Mouse (Mus musculus) Patski (cell line): ENCODE measurements at regions not wholly inside any gene's neighbourhood (a gene's known extent, or its start where the extent isn't known, plus 50 kb on each side); places are given as distances from the start of the nearest gene placed in this dataset.

Source experiments
- ATAC-seq: fragments of 100-300 bp; one replicate; pipeline ENCODE4 v1.8.0; 2021
- CTCF ChIA-PET: fragments of 350-600 bp; sonication (Branson Sonifier 250); formaldehyde crosslinking; loops from one replicate; lab custom pipeline; 2022; ENCODE audit warnings: inconsistent platforms; lab: Charles Lee
- POLR2A ChIA-PET: fragments of 350-600 bp; sonication (Branson Sonifier 250); formaldehyde crosslinking; loops from one replicate; lab custom pipeline; 2022; ENCODE audit warnings: antibody characterized with exemption, inconsistent platforms; lab: Charles Lee
- DNase-seq: peaks from one replicate; pipeline ENCODE4 v3.0.0-alpha.2; 2011; ENCODE audit warnings: low read depth, low spot score
- H3K27me3 ChIP-seq: fragments of 371-371 bp; one replicate; pipeline ENCODE4 v1.5.1; 2021
- CTCF ChIP-seq: fragments of 100-300 bp; IDR thresholded peaks from one replicate; pipeline ENCODE4 v1.5.1; 2021
- in situ Hi-C: fragments of 300-500 bp; cut with MboI; formaldehyde crosslinking; loops from 3 replicates; pipeline ENCODE4 v1.11.1; 2018; ENCODE audit warnings: low pct_unique_long_range_greater_than_20kb, mixed read lengths

- DNase-seq = no peak
- no peak for TF ChIP-seq CTCF
- ChIA-PET CTCF (no interaction called here), POLR2A (no interaction called here)
- no peak for ATAC-seq
- no peaks in the 10 kb centered on the region for H3K27me3 ChIP-seq
- in situ Hi-C loops = loop anchor here (5.0 kb wide), 1 partner anchor 80 kb away; no protein-coding TSS in a partner anchor
Measured at GRCm38 (mm10) chr15:12066857-12067211, 50.8 kb upstream of the Zfr start.

GRCm38 (mm10) chr15:12066176-12066856 is 51.3 kb upstream of the Zfr start:
- in situ Hi-C loops = loop anchor here (5.0 kb wide), 1 partner anchor 79 kb away; no protein-coding TSS in a partner anchor
- no peak for TF ChIP-seq CTCF
- no peaks in the 10 kb centered on the region for H3K27me3 ChIP-seq
- CTCF ChIA-PET = no interaction called here
- POLR2A ChIA-PET = no interaction called here
- ATAC-seq (no peak), DNase-seq (no peak)

GRCm38 (mm10) chr15:12054870-12055269 is 58.1 kb upstream of the Sub1 start:
- no peak for TF ChIP-seq CTCF
- DNase-seq = no peak
- ChIA-PET CTCF (no interaction called here), POLR2A (no interaction called here)
- in situ Hi-C loops = no loop called here
- ATAC-seq = no peak
- H3K27me3 ChIP-seq = no peaks in the 10 kb centered on the region

- no peak for TF ChIP-seq CTCF
- in situ Hi-C loops = no loop called here
- CTCF ChIA-PET = no interaction called here
- POLR2A ChIA-PET = no interaction called here
- ATAC-seq = no peak
- H3K27me3 ChIP-seq = no peaks in the 10 kb centered on the region
- no peak for DNase-seq
Measured at GRCm38 (mm10) chr15:12053610-12054009, 56.8 kb upstream of the Sub1 start.

GRCm38 (mm10) chr15:12048965-12049364 is 52.2 kb upstream of the Sub1 start:
- no peaks in the 10 kb centered on the region for H3K27me3 ChIP-seq
- ChIA-PET POLR2A (no interaction called here), CTCF (no interaction called here)
- no peak for TF ChIP-seq CTCF
- no peak for ATAC-seq
- DNase-seq = no peak
- in situ Hi-C loops = no loop called here

- ATAC-seq (no peak), DNase-seq (no peak)
- ChIA-PET POLR2A (no interaction called here), CTCF (no interaction called here)
- in situ Hi-C loops = no loop called here
- TF ChIP-seq CTCF = no peak
- no peaks in the 10 kb centered on the region for H3K27me3 ChIP-seq
Measured at GRCm38 (mm10) chr15:12048214-12048507, 51.4 kb upstream of the Sub1 start.

GRCm38 (mm10) chr15:12047349-12048213 is 50.8 kb upstream of the Sub1 start:
- TF ChIP-seq CTCF = no peak
- DNase-seq (no peak), ATAC-seq (no peak)
- CTCF ChIA-PET = no interaction called here
- H3K27me3 ChIP-seq = no peaks in the 10 kb centered on the region
- in situ Hi-C loops = no loop called here
- POLR2A ChIA-PET = no interaction called here
